28 mouse cellular contexts compared by ENCODE assay signal in genomic region chr13:115475861-115476260, GRCm38 (mm10).
"Had no signal": no experiment of that assay in that cellular context is flagged by ENCODE, and none has a peak within 500 bp of the region (broad histone marks: within the 10 kb centered on the region; RNA-seq: fewer than 3 reads in every experiment).

No protein-coding gene starts in this region.

- H3K36me3 ChIP-seq: heart, embryonic 10.5 days; heart, embryonic 12.5 days; hindbrain, embryonic 10.5 days; hindbrain, embryonic 12.5 days; intestine, embryonic 15.5 days; limb, embryonic 10.5 days; limb, embryonic 12.5 days; liver, embryonic 13.5 days; liver, embryonic 15.5 days had no signal

- H3K27me3 ChIP-seq: heart, embryonic 12.5 days; hindbrain, embryonic 12.5 days; intestine, embryonic 15.5 days; limb, embryonic 12.5 days; liver, embryonic 13.5 days; liver, embryonic 15.5 days had no signal

- ATAC-seq: hindbrain, postnatal 0 days; inflammation-experienced regulatory T-cells, adult 6 months; intestine, embryonic 15.5 days; intestine, postnatal 0 days had no signal

- H3K4me2 ChIP-seq: heart, embryonic 12.5 days; hindbrain, embryonic 12.5 days; hindbrain, embryonic 14.5 days; intestine, embryonic 15.5 days; limb, embryonic 12.5 days; liver, embryonic 11.5 days; liver, embryonic 13.5 days; liver, embryonic 15.5 days had no signal

- H3K9ac ChIP-seq: heart, embryonic 12.5 days; hindbrain, embryonic 12.5 days; hindbrain, embryonic 14.5 days; intestine, embryonic 15.5 days; limb, embryonic 12.5 days; liver, embryonic 13.5 days; liver, embryonic 15.5 days had no signal

- H3K27ac ChIP-seq: heart, adult 2 months; heart, embryonic 10.5 days; hindbrain, embryonic 10.5 days; hindbrain, embryonic 12.5 days; hindbrain, embryonic 14.5 days; hindbrain, postnatal 0 days; intestine, embryonic 15.5 days; kidney, postnatal 0 days; limb, embryonic 10.5 days; limb, embryonic 12.5 days; liver, embryonic 13.5 days; liver, embryonic 15.5 days had no signal

- H3K4me1 ChIP-seq: heart, embryonic 12.5 days; hindbrain, embryonic 10.5 days; hindbrain, embryonic 12.5 days; intestine, embryonic 15.5 days; limb, embryonic 12.5 days; liver, embryonic 13.5 days; liver, embryonic 15.5 days had no signal

- H3K4me3 ChIP-seq: heart, adult 2 months; heart, embryonic 10.5 days; heart, embryonic 12.5 days; hindbrain, embryonic 10.5 days; hindbrain, embryonic 12.5 days; intestine, embryonic 15.5 days; limb, embryonic 10.5 days; limb, embryonic 12.5 days; liver, embryonic 13.5 days; liver, embryonic 15.5 days had no signal

- H3K9me3 ChIP-seq: heart, embryonic 10.5 days; heart, embryonic 12.5 days; hindbrain, embryonic 10.5 days; hindbrain, embryonic 12.5 days; intestine, embryonic 15.5 days; limb, embryonic 10.5 days; limb, embryonic 12.5 days; liver, embryonic 13.5 days; liver, embryonic 15.5 days had no signal

- DNase-seq: gastrocnemius, postnatal 14 days; gastrocnemius, postnatal 36 days; heart, adult 11 months; heart, adult 2 months; heart, postnatal 10 days; heart, postnatal 4 days; kidney, adult 18-20 months; kidney, adult 8-10 months; kidney, postnatal 14 days; kidney, postnatal 36 days; layer of hippocampus, adult 9-11 months; layer of hippocampus, postnatal 36 days; liver; liver, embryonic 13.5 days had no signal
